Mouse (Mus musculus): Measurements from ENCODE around the gene Rnf220.
A peak's percentile ranks its signal among the peaks of the same experiment; 100 is the strongest.
"Not testable (repeated sequence)": the region's sequence is repeated elsewhere in the genome, so short reads cannot be mapped to it uniquely, and the experiment has no call there.

The Rnf220 gene

DNA sequence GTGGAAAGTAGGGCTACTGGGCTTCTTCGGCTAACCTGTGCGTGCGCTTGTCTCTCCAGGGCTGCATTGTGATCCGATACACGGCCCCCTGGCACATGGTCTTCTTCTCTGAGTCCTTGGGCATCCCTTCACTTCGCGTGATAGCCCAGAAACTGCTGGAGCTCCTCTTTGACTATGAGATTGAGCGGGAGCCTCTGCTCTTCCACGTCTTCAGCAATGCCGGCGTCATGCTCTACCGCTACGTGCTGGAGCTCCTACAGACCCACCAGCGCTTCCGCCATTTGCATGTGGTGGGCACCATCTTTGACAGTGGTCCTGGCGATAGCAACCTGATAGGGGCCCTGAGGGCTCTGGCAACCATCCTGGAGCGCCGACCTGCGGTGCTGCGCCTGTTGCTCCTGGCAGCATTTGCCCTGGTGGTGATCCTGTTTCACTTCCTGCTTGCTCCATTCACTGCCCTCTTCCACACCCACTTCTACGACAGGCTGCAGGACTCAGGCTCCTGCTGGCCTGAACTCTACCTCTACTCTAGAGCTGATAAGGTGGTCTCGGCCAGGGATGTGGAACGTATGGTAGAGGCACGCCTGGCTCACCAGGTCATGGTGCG lies 228.9 kb downstream of the Rnf220 start:
- DNase-seq (ENCODE audit: low spot score): peak; percentile 24

DNA sequence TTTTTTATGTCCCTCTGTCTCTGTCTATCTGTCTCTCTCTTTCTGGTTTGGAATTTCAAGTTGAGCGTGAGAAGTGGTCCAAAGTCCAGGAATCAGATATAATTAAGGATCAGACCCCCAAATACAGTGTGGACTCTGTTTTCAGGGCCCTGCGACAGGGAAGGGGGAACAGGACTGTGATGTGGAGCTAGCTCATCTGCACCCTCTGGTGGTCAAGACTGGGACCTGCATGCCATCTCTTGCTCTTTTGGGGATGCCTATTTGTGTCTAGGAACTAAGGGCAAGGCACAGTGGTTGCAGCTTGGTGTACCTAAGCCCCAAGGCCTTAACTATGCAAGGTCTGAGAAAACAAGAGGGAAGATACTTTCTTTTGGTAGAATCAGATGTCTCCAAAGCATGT lies 229.6 kb downstream of the Rnf220 start:
- peak; percentile 57 for DNase-seq (ENCODE audit: low spot score)

DNA sequence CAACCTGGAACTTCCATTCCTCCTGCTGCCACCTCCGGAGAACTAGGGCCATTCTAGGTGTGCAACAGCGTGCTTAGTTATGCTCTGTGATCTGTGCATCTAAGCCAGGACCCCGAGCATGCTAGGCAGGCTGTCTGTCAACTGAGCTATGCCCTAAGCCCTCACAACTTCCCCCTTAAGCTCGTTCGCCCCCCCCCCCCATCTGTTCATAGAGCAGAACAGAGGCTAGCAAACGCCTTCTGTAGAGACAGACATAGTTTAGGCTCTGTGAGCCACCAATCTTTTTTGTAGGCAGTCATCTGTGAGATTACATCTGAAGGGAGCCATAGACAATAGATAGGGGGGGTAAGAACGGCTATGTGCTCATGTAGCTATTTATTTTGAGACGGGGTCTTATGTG lies 233.9 kb downstream of the Rnf220 start:
- no peak for DNase-seq (ENCODE audit: low spot score)

DNA sequence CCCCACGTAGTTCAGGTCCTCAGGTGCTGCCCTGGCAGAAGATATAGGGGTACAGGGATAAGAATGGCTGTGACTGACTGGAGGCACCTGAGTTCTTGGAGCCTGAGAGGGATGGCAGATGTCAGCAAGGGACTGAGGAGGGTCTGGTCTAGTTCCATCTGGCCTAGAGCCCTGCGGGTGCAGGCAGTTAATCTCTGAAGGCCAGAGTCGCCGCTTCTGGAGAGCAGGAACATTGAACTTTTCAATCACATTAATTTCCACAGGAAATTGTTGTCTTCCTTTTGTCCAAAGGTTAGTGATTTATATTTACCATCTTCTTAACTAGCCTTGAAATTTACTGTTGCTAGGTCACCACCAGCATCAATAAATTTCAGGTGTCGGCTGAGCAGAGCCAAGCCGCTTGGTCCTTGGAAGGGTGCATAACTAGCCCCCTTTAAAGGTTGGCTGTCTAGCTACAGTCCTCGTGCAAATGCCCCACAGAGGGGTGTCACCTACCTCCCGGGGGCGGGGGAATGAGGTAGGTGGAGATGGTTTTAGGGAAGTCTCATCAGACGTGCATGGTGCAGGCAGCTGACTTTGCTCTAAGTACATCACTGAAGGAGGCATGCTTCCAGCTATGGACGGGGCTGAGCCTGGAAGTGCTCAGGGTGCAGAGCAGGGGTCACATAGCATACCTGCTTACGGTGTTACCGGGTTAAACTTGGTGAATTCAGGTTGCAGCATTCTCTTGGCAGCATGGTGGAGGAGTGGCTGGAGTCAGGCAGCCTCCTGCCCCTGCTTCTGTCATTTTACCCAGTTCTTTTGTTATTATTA lies 234.5 kb downstream of the Rnf220 start:
- no peak for DNase-seq (ENCODE audit: low spot score)

DNA sequence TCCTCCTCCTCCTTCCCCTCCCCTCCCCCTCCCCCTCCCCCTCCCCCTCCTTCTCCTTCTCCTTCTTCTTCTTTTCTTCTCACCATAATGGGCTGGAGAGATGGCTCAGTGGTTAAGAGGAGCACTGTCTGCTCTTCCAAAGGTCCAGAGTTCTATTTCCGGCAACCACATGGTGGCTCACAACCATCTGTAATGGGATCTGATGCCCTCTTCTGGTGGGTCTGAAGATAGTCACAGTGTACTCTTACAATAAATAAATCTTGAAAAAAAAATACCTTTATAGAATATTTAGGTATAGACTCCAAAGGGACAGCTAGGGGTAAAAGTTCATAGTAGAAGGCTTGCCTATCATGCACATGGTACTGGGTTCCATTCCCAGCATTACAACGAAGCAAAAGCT lies 235.6 kb downstream of the Rnf220 start:
- DNase-seq (ENCODE audit: low spot score): no peak

DNA sequence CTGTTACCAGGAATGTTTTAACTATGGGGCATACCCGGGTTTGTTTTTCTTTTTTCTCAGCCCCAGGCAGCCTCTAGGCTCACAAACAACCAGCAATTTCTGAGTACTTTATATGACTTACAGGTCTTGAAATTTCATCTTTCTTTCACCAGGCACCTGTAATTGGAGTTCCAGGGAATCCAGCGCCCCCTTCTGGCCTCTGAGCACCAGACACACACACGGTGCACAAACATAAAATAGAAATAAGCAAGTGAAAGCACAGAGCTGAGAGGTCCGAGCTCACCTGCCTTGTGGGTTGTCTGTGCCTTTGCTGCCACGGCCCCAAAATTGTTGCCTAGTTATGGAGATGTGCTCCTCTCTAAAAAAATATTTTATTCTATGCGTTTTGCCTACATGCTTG lies 236.9 kb downstream of the Rnf220 start:
- not testable (repeated sequence) for DNase-seq (ENCODE audit: low spot score)

DNA sequence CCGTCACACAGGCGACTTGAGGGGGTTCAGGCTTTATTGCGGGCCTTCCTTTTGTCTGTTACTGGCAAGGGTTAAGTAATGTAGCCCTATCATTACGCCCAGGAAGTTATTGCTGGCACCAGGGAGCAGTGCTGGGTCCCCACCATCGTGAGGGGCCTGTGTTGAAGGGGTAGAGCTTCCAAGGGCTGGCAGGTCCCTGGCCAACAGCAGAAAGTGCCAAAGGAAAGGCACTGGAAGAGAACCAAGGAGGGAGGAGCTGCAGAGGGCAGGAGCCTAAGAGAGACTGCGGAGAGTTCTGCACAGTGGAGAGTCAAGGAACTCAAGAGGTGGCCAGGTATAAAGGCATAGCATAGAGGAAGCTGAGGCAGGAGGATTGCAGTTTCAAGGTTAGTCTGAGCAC lies 242.2 kb downstream of the Rnf220 start:
- no peak for DNase-seq (ENCODE audit: low spot score)

DNA sequence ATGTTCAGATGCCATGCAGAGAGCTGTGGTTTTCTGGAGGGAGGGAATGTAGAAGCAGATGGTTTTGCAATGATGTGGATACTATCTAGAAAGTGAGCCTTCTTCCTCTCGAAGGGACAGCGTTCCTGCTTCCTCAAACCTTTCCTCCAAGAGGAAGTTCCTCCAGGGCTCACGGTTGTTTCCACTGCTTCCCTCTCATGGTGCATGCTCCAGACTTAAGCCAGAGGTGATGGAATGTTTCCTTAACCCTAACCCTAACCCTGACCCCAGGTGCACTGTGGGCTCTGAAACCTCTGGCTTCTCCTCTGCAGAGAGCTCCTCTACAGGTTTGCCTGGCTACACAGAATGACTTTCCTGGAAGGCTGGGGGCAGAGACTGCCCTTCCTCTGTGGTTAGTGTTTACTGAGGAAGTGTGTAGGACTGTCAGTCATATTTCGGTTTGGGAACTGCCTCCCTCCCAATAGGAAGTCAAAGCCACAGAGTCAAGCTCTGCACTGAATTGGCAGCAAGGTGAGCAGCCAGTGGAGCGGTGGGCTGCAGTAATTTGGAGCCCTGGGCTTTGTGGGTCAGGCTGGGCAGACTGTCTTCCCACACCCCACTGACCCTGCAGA lies 242.7 kb downstream of the Rnf220 start:
- no peak for DNase-seq (ENCODE audit: low spot score)

DNA sequence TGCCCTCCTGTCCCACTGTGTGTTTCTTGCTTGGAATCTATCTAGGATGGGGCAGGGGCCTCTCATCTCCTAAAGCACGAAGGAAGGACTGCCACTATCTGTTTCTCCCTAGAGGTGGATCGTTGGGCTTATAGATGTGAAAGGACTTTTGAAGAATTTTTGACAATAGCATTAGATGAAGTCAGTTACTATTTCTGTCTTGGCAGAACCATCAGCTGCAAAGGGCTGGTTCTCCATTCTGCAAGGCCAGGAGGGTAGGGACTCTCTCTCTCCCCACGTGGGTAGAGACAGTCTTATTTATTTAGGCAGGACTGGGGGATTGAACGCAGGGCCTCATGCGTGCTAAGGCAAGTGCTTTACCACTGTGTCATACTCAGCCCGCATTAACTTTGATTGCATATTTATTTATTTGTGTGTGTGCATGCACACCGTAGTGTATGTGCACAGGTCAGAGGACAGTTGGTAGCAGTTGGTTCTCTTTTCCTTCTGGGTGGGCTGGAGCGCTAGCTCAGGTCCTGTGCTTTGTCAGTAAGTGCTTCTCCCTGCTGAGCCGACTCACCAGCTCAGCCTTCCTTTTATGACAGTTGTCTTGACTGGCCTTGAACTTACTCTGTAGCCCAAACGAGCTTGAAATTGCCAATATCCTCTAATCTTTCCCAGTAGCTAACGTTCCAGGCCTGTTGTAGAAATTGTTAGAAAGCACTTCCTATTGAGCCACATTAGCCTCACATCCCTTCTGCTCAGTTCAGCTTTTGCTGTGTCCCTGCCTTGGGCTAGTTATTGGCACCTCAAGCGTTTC lies 243.4 kb downstream of the Rnf220 start:
- DNase-seq (ENCODE audit: low spot score): no peak

DNA sequence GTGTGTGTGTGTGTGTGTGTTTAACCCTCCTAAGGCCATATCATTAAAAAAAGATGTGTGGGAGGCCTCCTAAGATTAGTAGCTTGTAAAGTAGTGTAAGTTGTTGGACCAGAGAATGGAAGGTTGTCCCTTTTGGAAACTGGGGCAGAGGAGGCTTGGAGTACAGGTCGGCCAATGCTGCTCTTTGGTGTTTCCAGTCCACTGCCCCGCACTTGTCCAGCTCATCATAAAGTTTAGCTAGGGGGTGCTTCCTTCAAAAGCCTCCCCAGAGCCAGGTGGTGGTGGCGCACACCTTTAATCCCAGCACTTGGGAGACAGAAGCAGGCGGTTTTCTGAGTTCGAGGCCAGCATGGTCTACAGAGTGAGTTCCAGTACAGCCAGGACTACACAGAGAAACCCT lies 244.1 kb downstream of the Rnf220 start:
- DNase-seq (ENCODE audit: low spot score): no peak

DNA sequence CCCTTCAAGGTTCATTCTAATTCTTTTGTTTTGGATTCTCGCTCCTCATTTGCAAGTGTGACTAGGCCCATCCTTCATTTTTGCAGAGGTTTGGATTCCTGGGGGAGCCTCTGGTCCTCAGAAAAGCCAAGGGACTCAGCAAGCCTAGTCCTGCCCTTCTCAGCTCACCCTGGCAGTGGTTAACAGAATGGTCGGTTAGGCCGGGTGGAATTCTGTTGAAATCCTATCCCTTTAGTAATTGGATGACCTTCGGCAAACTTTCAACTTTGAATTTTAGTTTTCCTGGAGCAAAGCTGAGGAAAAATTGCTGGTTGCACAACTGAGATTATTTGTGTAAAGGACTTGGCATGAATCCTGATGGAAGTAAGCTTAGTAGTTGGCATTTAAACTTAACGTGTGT lies 244.5 kb downstream of the Rnf220 start:
- DNase-seq (ENCODE audit: low spot score): no peak

DNA sequence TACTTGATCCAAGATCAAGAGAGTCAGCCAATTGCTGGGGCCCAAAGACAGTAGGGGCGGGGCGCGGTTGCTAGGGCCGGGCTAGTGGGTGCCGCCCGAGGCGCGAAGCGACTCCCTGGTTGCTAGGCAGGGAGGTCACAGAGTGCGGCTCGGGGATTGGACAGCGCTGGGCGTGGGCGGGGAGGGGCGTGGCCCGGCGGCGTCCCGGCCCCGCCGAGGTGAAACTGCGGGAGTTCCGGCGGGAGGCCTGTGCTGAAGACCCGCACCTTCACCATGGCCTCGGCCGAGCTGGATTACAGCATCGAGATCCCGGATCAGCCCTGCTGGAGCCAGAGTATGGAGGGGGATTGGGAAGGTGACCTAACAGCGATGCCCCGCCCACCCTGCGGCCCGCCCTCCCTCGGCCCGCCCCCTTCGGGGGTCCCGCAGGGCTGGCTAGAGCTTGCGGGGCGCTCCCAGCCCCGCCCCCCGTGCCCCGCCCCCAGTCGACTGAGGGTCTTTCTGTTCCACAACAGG lies 245.0 kb downstream of the Rnf220 start, which contains the start of the genes Tmem53 and Armh1:
Gene Tmem53 (plus strand): TSS at position 151 of the 516 bp plus-strand sequence.
Gene Armh1 (minus strand): TSS at position 325 of the 516 bp plus-strand sequence.
- peak; percentile 93 for DNase-seq (ENCODE audit: low spot score)

DNA sequence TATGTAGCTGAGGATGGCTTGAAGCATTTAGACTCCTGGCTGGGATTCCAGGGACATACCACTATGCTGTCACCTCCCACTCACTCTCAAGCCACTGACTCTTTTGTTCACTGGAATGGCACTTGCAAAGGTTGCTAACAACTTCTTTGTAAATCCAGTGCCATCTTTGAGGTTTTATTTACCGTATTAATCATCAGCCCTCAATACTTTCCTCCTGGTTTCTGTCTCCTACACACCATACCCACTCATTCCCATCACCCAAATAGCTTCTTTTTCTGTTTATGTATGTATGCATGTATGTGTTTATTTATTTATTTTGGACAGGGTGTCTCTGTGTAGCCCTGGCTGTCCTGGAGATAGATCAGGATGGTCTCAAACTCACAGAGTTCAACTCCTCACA lies 245.9 kb downstream of the Rnf220 start:
- no peak for DNase-seq (ENCODE audit: low spot score)

DNA sequence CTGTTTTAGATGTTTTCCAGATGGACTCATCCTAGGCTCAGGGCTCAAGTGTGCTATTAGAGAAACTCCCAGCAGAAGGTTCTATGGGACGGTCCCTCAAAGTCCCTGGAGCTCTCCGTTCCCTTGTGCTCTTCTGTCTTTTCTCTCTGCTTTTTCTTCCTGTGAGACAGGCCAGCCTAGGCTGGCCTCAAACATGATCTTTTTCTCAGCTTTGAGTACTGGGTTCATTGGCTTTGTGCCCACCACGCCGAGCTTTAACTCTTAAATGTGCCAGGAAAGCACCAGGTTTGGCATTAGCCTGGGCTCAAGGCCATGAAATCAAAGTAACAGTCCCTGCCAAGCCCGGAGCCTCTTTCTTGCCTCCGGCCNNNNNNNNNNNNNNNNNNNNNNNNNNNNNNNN lies 256.0 kb downstream of the Rnf220 start:
- peak; percentile 27 for DNase-seq (ENCODE audit: low spot score)

DNA sequence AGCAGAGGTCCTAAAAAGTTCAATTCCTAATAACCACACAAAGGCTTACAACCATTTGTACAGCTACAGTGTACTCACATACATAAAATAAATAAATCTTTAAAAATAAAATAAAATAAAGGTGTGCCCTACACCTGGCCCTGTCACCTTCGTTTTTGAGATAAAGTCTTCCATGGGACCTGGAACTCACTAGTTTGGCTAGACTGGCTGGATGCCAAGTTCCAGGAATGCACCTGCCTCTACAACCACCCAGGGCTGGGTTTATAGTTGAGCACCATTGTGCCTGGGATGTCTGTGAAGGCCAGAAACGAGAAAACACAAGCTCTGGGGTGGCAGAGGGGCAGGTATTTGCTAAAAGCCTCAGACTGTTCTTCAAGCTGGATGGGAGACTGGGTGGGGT lies 257.7 kb downstream of the Rnf220 start:
- no peak for DNase-seq (ENCODE audit: low spot score)

DNA sequence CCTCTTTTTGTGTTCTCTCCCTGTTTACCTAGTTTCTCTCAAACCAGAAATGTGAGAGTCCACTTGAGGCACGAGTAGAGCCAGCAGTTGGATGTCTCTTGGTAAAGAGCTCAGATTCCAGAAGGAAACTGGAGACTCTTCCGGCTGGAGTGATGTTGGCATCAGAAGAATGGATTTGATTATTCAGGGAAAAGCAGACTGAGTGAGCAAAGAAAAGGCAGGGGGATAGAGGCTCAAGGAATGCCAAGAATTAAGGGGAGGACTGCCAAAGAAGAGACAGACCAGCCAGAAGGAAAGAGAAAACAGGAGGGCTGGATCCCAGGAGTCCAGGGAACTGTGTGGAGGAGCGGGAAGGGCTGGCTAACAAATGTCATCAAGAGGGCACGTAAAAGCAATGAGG lies 261.0 kb downstream of the Rnf220 start:
- DNase-seq (ENCODE audit: low spot score): no peak

DNA sequence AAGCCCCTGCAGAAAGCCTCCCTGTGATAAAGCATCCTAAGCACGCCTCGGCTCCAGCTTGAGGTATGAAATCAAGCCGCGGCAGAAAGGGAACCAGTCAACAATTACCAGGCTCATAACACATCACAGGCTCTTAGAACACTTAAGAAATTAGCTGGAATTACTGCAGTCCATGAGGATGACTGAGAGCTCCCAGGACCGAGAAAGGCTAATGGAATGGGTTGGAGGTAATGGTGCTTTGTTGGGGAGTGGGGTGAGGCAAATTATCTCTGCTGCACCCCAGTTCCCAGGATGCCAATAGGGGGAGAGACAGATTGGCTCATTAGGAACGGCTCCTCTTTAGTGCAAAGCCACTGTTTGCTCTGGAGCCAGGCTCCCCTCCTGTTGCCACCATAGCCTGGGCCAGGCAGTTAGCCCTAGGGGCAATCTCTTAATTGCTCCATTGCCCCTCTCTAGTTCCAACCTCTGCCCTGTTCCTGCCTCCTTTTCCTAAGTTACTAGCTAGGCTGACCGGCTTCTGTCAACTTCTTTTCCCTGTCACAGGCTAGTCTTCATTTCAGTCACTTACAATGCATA lies 262.6 kb downstream of the Rnf220 start:
- no peak for DNase-seq (ENCODE audit: low spot score)

DNA sequence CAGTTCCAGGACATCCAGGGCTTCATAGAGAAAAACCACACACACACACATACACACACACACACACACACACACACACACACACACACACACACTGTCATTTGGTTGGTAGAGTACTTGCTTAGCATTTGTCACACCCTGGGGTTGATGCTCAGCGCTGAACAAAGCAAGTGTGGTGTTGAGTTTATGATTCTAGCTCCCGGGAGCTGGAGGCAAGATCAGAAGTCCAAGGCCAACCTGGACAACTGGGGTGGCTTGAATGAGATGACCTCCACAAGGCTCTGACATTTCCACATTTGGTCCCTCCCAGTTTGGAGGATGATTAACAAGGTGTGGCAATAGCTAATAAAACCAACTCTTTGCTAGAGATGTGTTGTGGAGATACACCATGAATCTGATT lies 265.6 kb downstream of the Rnf220 start:
- DNase-seq (ENCODE audit: low spot score): no peak

DNA sequence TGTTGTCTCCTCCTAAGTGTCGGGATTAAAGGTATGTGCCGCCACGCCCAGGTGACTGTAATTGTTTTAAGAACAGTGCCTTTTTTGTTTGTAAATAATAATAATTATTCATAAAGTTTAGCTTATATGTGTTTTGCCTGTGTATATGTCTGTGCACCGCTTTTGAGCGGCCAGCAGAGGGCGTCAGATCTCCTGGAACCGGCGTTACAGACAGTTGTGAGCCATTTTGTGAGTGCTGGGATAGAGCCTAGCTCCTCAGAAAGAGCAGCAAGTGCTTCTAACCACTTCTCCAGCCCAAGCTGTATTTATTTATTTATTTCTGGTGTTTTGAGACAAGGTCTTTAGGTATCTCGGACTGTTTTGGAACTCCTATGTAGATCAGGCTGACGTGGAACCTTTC lies 266.5 kb downstream of the Rnf220 start:
- peak; percentile 34 for DNase-seq (ENCODE audit: low spot score)

DNA sequence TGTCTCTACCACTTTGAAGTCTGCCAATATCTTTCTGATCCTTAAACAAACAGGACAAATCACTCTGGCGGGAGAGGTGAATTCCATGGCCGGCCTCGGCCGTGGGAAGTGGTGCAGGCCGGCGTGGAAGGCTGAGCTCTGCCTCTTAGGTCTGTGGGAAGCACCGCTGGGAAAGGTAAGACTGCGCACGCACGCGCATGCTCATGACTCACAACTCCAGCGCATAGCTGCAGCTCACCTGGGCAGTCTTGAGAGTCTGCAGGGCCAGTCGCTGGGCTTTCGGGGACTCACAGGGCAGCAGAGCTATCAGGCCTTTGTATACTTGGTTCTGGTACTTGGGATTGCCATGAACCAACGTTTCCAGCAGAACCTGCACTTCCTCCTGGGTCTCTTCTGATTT lies 267.3 kb downstream of the Rnf220 start:
- DNase-seq (ENCODE audit: low spot score): no peak

DNA sequence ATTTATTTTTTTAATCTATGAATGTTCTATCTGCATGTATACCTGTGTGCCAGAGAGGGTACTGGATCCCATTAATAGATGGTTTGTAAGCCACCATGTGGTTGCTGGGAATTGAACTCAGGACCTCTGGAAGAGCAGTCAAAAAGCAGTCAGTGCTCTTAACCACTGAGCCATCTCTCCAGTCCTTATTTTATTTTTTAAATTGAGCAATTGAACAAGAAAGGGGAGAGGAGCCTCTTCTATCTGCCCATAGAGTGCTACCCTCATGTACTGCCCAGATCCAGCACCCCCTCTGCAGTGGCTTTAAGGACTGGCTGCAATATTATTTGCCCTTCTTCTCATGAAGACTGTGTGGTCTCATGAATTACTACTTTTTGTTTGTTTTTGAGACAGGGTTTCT lies 271.6 kb downstream of the Rnf220 start:
- DNase-seq (ENCODE audit: low spot score): no peak

DNA sequence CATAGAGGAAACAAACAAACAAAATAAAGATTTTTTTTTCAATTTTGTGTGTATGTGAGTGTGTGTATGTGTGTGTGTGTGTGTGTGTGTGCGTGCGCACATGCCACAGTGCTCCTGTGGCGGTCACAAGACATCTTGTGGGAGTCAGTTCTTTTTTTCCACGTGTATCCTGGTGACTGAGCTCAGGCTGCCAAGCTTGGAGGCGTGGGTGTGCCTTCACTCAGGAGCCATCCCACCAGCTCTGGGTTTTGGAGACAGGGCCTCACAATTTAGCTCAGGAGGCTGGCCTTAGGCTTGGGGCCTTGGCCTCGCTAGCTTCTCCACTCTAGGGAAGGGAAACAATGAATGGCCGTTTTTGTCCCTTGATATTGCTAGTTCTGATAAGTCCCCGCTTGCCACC lies 272.7 kb downstream of the Rnf220 start:
- no peak for DNase-seq (ENCODE audit: low spot score)

Data from testis, postnatal 14 days (tissue).